Mouse (Mus musculus) left cerebral cortex, postnatal 25 days (tissue): ENCODE measurements around the gene Nicn1. TPM values are rescaled to one million over a fixed set of nuclear protein-coding genes. Genes with fewer than 3 reads are reported as not detected.
"Not testable (repeated sequence)": the region's sequence is repeated elsewhere in the genome, so short reads cannot be mapped to it uniquely, and the experiment has no call there.

ENCODE experiments used
- DNase-seq, 2 experiments: peaks; one replicate each; pipeline ENCODE4 v3.0.0; 2022; ENCODE audit warnings: low spot score in 2 of 2, mixed read lengths in 1 of 2
- intact Hi-C: fragments of 180-260 bp; cut with DNase I; formaldehyde crosslinking; loops from one replicate; pipeline ENCODE4 v1.15.1; 2025
- total RNA-seq, 2 experiments: library from RNA; stranded (reverse); gene quantifications; 2 replicates each; pipeline ENCODE4 v1.2.3; 2021

Gene Nicn1
- total RNA-seq, 2 experiments from 2014 or later: 113 to 121 TPM

DNA sequence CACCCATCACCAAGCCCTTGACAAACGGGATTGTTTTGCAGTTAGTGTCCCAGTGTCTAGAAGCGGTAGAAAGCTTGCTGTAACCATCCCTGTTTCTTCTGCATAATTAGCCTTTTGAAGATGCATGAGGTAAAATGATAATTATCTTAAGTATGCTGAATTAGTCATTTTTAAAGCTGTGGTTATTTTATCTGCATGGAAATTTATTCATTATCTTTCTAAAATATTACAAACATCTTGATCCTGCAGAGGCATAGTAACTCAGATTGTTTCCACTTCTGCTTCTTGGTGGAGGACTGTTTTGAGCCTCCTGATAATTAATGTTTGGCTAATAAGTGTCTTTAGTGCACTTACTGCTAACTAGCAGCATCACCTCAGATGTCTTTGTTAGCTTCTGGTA, 28.2 kb downstream of the Nicn1 start:
- intact Hi-C loops: no loop called here
- no peak for DNase-seq

DNA sequence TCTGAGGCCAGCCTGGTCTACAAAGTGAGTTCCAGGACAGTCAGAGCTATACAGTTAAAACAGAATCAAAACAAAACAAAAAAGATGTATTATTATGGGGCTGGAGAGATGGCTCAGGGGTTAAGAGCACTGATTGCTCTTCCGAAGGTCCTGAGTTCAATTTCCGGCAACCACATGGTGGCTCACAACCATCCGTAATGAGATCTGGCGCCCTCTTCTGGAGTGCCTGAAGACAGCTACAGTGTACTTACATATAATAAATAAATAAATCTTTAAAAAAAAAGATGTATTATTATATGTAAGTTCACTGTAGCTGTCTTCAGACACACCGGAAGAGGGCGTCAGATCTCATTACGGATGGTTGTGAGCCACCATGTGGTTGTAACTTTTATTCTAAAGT, 31.8 kb downstream of the Nicn1 start:
- intact Hi-C loops, DNase-seq: not testable (repeated sequence)

DNA sequence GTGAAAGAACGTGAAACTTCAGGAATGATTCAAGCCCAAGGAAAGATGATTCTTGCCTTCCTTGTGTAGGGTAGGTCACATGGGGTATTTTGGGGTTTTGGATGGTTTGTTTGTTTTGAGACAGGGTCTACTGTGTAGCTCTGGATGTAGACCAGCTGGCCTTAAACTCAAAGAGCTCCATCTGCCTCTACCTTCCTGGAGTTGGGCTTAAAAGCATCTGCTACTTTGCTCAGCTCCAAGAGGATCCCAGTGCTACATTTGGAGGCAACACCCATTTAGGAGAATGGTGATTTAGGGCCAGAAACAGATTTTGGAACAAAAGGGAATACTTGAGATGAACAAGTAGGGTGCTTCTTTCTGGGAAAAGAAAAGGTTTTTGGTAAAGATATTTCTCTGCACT, 34.6 kb downstream of the Nicn1 start:
- intact Hi-C loops: no loop called here
- DNase-seq: peak in 1 of 2 experiments; percentile 37

DNA sequence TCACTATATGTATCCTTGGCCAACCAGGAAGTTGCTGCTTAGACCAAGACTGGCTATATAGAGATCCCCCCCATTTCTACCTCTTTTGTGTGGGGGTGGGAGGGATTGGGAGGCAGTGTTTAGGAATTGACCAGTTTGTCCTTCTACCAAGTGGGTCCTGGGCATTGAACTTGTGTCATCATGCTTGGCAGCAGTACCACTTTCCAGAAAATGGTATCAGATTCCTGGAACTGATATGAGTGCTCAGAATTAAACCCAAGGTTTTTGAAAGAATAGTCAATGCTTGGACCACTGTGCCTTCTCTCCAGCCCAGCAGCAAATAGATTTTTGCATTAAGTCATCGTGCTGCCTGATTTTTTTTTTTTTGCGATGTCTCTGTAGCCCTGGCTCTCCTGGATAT, 35.6 kb downstream of the Nicn1 start:
- intact Hi-C loops: no loop called here

DNA sequence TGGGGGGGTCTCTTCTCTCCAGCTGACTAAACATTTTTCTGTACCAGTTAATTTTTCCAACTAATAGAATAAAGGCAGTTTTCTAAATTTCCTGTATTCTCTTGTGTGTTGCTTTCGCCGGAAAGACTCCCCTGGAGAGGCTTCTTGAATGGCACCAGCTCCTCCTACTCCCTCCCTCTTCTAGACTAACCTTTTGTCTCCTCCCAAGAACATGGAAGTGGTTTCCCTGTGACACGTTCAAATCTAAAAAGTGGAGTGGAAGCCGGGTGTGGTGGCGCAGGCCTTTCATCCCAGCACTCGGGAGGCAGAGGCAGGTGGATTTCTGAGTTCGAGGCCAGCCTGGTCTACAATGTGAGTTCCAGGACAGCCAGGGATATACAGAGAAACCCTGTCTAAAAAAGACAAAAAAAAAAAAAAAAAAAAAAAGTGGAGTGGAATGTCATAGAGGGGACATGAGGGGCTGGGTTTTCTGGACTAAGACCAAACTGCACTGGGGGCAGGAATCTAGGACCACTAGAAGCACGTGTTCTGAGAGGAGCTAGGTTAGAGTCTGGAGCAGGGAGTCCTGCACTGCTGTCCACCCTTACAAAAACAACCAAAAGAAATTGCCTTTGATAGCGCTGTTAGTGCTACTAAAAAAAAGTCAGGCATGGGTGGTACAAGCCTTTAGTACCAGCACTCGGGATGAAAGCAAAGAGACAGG, 47.8 kb downstream of the Nicn1 start:
- intact Hi-C loops: no loop called here
- no peak for DNase-seq

More for the DNA sequence above, 35.6 kb downstream of the Nicn1 start:
- DNase-seq: no peak

DNA sequence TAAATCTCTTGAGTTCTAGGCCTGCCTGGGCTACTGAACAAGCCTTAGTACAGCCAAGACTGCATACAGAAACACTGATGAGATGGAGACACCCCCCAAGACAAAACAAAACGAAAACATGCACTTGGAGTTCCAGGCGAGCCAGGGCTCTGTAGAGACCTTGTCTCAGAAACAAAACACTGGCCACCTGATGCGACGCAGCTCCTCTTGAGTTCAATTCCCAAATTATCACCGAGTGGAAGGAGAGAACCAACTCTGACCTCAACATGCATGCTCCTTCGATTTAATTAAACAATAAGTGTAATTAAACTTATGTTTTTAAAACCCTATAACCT, 48.3 kb downstream of the Nicn1 start:
- DNase-seq: no peak
- intact Hi-C loops: no loop called here

DNA sequence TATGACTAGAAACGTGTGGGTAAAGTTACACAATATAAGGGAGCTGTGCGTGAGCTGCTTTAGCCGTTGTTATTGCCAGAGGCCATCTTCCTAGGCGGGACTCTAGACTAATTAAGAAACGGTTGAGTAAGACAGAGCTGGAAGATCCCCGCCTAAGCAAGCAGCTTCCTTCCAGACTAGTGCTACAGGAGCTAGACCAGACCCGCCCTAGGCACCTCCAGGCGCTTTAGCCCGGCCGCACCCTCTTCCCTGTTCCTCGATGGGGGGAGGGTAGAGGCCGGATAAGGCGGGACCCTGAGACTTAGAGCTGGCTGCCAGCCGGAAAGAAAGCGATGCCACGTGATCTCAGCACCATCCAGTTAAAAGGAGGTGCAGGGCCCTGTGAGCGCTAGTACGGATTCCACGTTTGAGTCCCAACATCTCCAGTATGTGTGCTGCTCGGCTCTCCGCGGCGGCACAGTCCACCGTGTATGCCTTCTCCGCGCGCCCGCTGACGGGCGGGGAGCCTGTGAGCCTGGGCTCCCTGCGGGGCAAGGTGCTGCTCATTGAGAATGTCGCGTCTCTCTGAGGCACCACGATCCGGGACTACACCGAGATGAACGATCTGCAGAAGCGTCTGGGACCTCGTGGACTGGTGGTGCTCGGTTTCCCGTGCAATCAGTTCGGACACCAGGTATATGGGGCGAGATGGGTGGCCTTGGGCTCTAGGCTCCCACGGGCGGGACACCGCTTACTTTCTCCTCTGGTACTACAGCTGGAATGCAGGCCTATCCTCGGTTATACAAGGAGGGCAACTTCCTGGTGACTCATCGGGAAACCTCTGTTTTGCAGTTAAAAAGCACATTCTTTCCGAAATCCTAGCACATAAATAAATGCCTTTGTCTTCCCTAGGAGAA, 48.9 kb downstream of the Nicn1 start, which contains the start of gene Gpx1:
TSS of gene Gpx1 (plus strand) at position 18 of the 896 bp plus-strand sequence.
- intact Hi-C loops: no loop called here
- peak; percentile 85 to 90 for DNase-seq

DNA sequence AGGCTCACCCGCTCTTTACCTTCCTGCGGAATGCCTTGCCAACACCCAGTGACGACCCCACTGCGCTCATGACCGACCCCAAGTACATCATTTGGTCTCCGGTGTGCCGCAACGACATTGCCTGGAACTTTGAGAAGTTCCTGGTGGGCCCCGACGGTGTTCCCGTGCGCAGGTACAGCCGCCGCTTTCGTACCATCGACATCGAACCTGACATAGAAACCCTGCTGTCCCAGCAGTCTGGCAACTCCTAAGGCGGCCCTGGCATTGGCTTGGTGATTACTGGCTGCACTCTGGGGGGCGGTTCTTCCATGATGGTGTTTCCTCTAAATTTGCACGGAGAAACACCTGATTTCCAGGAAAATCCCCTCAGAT, 49.6 kb downstream of the Nicn1 start:
- intact Hi-C loops: no loop called here

DNA sequence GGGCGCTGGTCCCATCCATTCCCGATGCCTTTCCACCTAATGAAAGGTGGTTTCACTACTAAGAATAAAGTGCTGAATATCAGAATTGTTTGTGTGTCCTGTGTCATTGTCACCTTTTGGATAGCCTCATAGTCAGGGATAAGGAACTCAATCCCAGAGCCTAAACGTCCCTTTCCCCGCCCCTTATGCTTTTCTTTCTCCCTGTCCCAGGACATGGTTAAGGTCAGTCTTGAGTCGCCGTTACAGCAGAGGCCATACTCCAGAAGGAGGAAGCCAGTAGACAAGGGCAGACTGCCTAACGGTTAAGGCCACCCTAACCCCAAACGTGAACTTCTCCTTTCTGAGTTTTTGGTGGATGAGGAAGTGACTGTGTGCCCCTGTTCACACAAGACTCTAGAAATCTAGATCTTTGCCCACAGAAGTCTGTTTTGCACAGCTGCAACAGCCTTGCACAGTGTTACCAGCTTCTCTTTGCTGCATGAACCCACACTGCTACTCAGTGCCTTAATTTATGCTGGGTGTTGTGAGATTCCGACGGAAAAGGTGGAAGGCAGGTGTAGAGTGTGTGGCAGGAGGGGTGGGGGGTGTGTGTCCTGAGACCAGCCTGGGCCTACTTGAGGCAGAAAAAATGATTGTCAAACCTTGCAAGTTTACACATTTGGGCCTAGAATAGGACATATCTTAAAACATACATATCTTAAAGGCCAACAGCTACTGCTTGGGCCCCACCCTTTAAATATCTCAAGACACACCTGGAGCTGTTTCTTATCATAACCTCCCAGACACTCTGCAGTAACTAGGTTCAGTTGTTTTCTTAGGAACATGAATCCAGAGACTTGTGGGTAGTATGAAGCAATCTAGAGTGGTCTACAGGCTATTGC, 50.3 kb downstream of the Nicn1 start:
- intact Hi-C loops: no loop called here
- DNase-seq: peak in 1 of 2 experiments; percentile 28

More for the DNA sequence above, 49.6 kb downstream of the Nicn1 start:
- no peak for DNase-seq

DNA sequence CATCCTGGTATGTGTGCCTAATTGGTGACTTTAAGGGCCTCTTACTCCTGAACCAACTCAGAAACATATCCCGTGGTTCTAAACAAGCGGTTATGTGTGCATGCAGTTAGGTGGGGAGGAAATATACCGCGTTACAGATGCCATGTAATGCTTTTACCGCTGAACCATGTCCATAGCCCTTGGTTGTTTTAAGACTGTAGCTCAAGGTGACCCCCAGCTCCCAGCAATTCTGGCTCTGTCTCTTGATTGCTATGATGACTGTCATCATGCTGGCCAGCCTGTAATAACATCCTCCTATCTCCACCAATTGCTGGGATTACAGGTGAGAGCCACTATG, 50.9 kb downstream of the Nicn1 start:
- intact Hi-C loops: no loop called here
- DNase-seq: no peak

DNA sequence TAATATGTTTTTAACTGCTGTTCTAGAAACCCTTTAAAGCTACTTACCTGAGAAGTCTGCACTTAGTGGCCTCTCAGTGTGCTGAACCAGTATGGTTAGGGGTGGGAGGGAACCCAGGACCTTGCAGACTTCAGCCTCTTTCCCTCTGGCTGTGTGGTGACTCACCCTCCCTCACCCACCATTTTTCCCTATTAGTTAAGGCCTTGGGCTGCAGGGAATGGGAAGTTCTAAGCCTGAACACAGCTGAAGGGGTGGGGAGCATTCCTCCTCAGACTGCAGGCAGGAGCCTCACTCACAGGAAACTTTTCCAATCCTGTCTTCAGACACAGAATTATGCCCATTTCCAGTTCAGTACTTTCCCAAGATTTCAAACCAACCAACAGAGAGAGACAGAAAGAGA, 51.6 kb downstream of the Nicn1 start:
- intact Hi-C loops: no loop called here
- no peak for DNase-seq

DNA sequence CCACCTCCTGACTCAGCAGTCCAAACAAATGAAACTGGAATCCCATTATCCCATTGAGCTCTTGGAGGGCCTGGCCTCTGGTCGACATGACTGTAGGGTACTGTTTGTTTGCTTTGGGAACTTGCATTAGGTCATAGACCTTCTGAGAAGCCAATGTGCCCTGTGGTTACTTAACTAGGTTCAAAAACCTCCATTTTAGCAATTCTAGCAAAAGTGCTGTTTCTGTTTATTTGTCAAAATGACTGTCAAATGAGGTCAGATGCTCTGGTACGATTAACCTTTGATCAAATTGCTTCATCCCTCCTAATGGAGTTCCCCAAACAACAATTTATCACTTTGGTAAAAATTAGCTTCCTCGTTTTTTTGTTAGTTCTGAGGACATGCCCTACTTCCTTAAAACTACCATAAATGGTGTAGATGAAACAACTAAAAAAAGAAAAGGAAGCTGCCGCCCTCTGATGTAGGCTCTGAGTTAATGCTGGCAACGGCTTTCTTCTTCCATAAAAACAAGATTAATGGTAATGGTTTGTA, 52.1 kb downstream of the Nicn1 start:
- DNase-seq: peak in 1 of 2 experiments; percentile 33
- intact Hi-C loops: no loop called here

DNA sequence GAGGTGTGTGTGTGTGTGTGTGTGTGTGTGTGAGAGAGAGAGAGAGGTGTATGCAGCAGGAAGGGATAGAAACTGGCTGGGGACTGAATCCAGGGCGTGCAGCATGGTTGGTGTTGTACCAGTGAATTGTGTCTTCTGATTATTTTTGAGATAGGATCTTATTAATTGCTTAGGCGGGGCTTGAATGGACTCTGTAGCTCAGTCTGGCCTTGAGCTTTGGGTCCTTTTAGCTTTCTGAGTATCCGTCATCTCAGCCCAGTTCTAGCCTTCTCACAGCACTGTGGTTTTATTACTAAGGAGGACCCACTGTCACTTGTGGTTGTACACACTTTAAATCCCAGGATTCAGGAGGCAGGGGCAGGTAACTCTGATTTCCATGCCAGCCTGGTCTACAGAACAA, 53.1 kb downstream of the Nicn1 start:
- no peak for DNase-seq
- intact Hi-C loops: no loop called here

DNA sequence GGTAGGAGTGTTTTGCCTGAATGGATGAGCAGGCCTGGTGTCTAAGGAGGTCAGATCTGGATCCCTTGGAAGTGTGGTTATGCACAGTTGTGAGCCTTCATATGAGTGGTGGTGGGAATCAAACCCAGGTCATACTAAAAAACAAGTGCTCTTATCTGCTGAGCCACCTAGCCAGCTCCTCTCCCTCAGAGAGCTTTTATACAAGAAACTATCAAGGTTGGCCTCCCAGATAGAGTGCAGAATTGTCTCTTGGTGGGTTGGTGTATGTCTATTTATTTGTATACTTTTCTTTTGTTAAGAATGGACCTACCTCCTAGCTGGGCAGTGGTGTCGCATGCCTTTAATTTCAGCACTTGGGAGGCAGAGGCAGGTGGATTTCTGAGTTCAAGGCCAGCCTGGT, 53.6 kb downstream of the Nicn1 start:
- DNase-seq: no peak
- intact Hi-C loops: no loop called here

DNA sequence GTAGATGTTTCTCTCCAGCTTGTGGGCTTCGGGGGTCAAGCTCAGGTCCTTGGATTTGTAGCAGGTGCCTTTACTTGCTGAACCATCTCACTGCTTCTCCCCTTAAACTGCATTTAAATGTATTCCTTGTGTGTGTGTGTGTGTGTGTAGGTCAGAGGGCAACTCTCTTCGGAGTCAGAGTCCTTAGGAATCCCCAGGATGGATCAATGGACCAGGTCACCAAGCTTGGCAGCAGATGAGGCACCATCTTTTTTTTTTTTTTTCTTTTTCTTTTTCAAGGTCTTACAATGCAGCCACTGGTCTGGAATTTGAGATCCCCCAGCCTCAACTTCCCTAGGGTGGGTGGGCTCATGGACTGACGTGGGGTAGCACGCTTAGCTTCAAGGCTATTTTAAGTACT, 54.2 kb downstream of the Nicn1 start:
- no peak for DNase-seq
- intact Hi-C loops: no loop called here

Other genes starting within 250 kb of the Nicn1 start
- 10 to 100 TPM; 16.7 to 17.5 TPM for gene Gmppb, start 241.2 kb upstream of the Nicn1 start, total RNA-seq
- gene Amigo3, start 237.3 kb upstream of the Nicn1 start, total RNA-seq: 1 to 10 TPM; 1.7 to 2.2 TPM
- gene Mst1, start 210.0 kb upstream of the Nicn1 start, total RNA-seq: not detected
- 10 to 100 TPM; 81.9 to 88.7 TPM for gene Rnf123, start 207.1 kb upstream of the Nicn1 start, total RNA-seq
- gene Apeh, start 195.8 kb upstream of the Nicn1 start, total RNA-seq: 10 to 100 TPM; 29.8 to 36.9 TPM
- gene Bsn, start 100.0 kb upstream of the Nicn1 start, total RNA-seq: 100 to 1,000 TPM; 261 to 275 TPM
- gene Dag1, start 26.5 kb upstream of the Nicn1 start, total RNA-seq: 10 to 100 TPM; 94.7 to 97.9 TPM
- 10 to 100 TPM; 31.1 to 35.0 TPM for gene Amt, start 6.4 kb downstream of the Nicn1 start, total RNA-seq
- 100 to 1,000 TPM; 165 to 175 TPM for gene Rhoa, start 15.7 kb downstream of the Nicn1 start, total RNA-seq
- 10 to 100 TPM; 33.2 to 34.6 TPM for gene Tcta, start 15.7 kb downstream of the Nicn1 start, total RNA-seq
- gene Gpx1, start 48.5 kb downstream of the Nicn1 start, total RNA-seq: 100 to 1,000 TPM; 104 to 106 TPM
- 100 to 1,000 TPM; 117 TPM for gene Usp4, start 57.4 kb downstream of the Nicn1 start, total RNA-seq
- 1 to 10 TPM; 2.4 to 3.0 TPM for gene 1700102P08Rik, start 102.4 kb downstream of the Nicn1 start, total RNA-seq
- gene Ccdc36, start 138.1 kb downstream of the Nicn1 start, total RNA-seq: under 1 TPM; 0.32 TPM
- gene BC048562, start 146.1 kb downstream of the Nicn1 start, total RNA-seq: not detected
- 10 to 100 TPM; 40.3 to 42.2 TPM for gene Ccdc71, start 170.1 kb downstream of the Nicn1 start, total RNA-seq
- 10 to 100 TPM; 30.3 to 36.7 TPM for gene Klhdc8b, start 171.2 kb downstream of the Nicn1 start, total RNA-seq
- gene Lamb2, start 189.3 kb downstream of the Nicn1 start, total RNA-seq: 10 to 100 TPM; 30.6 to 31.9 TPM
- 100 to 1,000 TPM; 143 to 147 TPM for gene Usp19, start 200.2 kb downstream of the Nicn1 start, total RNA-seq
- 10 to 100 TPM; 75.3 to 84.4 TPM for gene Qars, start 217.3 kb downstream of the Nicn1 start, total RNA-seq
- 100 to 1,000 TPM; 136 to 141 TPM for gene Qrich1, start 226.4 kb downstream of the Nicn1 start, total RNA-seq